Mouse (Mus musculus) lung, adult 2 months (tissue): Measurements from ENCODE around the gene Msgn1. TPM values are rescaled to one million over a fixed set of nuclear protein-coding genes. Genes with fewer than 3 reads are reported as not detected.

ENCODE experiments used
- DNase-seq: peaks from one replicate; pipeline ENCODE4 v3.0.0; 2022
- H3K4me1 ChIP-seq: fragments of 200-500 bp; 2 replicates; pipeline ENCODE4 v1.6.1; 2011; ENCODE audit warnings: low read length; ENCODE audit not compliant: control insufficient read depth, insufficient read depth
- H3K4me3 ChIP-seq: fragments of 200-500 bp; replicated peaks from 2 replicates; pipeline ENCODE3; 2011; ENCODE audit warnings: low read depth, mild to moderate bottlenecking, control low read depth, low read length; ENCODE audit errors: extremely low read depth
- CTCF ChIP-seq: fragments of 200-500 bp; IDR thresholded peaks from 2 replicates; pipeline ENCODE4 v1.5.1; 2011; ENCODE audit warnings: mild to moderate bottlenecking, low read length, control low read depth; ENCODE audit not compliant: insufficient read depth
- POLR2A ChIP-seq: fragments of 200-500 bp; IDR thresholded peaks from 2 replicates; pipeline ENCODE4 v1.6.1; 2011; ENCODE audit warnings: low read depth, mild to moderate bottlenecking, control low read depth, low read length, borderline replicate concordance; ENCODE audit errors: extremely low read depth
- WGBS: fragments of 180-500 bp; shearing (Covaris S2); methylation state at CpG from one replicate; pipeline ENCODE4 v1.1.7; 2018; 5-methylcytosine and 5-hydroxymethylcytosine counted together
- polyA plus RNA-seq: library from polyadenylated mRNA; depleted of rRNA; stranded (reverse); fragments of >200 nt; gene quantifications from 2 replicates; pipeline ENCODE4 v1.2.3, GENCODE M21; 2012; rRNA removed

Gene Msgn1
- not detected in 2 replicates for polyA plus RNA-seq

DNA sequence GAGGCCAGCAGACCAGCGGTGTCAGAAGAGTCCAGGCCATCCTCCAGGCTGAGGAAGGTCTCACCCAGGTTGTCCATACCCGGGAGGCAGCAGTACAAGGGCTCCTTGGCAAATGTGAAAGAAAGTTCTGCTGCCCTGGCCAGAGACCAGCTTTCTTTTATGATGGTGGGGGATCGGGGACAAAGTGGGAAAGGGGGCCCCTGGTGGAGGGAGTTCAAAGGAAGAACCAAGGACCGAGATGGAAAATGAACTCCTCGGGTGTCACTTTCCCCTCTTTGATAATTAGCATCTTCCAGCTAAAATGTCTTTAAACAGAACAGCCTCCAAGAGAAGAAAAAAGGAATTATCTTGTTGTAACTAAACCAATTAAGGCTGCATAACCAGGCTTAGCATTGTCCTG lies at the start of gene Msgn1:
Gene Msgn1, minus strand, starts transcription at position 101 of the 400 bp plus-strand sequence.
- TF ChIP-seq CTCF (no peak), POLR2A (no peak)
- no peak within 1 kb of the TSS for H3K4me3 ChIP-seq
- H3K4me1 ChIP-seq: no peaks in the 10 kb centered on the region
- DNase-seq: no peak
- WGBS: 54% methylated on average over 5 of the region's 5 CpGs

DNA sequence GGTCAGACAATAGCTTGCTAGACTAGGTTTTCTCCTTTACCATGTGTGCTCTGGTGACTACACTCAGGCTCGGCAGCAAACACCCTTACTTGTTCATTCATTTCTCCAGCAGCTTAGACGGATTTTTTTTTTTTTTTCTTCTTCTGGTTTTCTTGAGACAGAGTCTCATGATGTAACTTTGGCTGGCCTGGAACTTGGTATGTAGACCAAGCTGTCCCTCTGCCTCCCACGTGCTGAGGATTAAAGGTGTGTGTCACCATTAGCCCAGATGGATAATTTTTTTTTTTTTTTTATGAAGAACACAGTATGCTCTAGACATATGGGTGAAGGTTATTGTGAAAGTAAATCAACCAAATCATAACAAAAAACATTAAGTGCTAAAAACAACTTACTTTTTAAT lies 41.5 kb upstream of the Msgn1 start:
- H3K4me3 ChIP-seq: no peak overlapping the region
- TF ChIP-seq POLR2A: no peak
- TF ChIP-seq CTCF: no peak
- DNase-seq: no peak
- 84% methylated on average over 3 of the region's 3 CpGs for WGBS
- no peaks in the 10 kb centered on the region for H3K4me1 ChIP-seq

DNA sequence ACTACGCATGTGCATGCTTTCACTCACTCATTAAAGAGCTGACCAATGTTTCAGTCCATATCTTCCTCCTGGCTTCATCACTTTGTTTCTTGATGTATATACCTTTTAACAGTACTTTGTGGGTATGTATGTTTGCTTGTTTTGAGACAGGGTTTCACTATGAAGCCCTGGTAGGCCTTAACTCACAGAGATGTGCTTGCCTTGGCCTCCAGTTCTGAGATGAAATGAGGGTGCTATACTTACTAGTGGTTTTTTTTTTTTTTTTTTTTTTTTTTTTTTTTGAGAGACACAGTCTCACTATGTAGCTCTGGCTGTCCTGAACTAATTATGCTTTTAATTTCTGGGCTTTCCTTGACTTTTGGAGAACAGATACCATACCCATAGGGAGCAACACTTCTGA lies 38.7 kb upstream of the Msgn1 start:
- DNase-seq: no peak
- TF ChIP-seq CTCF (no peak), POLR2A (no peak)
- Histone ChIP-seq H3K4me3 (no peak overlapping the region), H3K4me1 (no peaks in the 10 kb centered on the region)
- WGBS: 88% methylated on average over 1 of the region's 1 CpGs

DNA sequence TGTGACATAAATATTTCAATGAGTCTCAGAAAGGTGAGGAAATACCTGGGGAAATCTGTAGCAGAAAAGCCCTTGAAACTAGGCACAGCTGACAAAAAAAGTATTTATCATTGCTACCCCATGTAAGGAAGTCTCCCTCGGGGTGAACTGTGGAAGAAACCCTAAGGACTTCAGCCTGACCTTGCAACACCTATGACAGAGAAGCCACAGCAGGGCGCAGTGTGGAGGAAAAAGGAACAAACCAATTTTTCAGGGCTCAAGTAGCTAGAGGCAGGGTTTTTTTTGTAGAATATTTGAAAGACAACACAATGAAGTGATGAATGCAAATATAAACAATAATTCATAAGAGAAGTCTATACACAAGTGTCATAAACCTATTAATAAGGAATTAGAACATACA lies 27.2 kb upstream of the Msgn1 start:
- DNase-seq: no peak
- H3K4me3 ChIP-seq: no peak overlapping the region
- WGBS: 53% methylated on average over 2 of the region's 2 CpGs
- TF ChIP-seq POLR2A (no peak), CTCF (no peak)
- no peaks in the 10 kb centered on the region for H3K4me1 ChIP-seq

DNA sequence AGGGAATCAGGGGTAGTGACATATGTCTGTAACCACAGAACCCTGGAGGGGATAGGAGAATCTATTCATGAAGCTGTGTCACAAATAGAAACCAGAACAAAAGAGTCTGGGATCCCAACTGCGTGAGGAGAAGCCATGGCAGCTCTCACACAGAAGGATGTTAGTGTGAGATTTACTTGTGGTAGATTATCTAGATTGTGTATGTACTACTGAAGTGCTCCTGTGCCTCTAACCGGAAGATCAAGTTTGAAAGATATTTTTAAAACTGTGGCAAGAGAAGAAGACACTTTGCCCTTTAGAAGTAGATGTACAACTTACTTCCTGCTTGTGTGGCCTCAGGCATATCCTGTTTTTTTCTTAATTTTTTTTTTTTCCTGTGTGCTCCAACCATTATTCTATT lies 21.5 kb upstream of the Msgn1 start:
- no peak for DNase-seq
- no peak for TF ChIP-seq POLR2A
- no peak for TF ChIP-seq CTCF
- WGBS: 46% methylated on average over 2 of the region's 2 CpGs
- Histone ChIP-seq H3K4me1 (no peaks in the 10 kb centered on the region; the same call in 1 of the 2 replicates), H3K4me3 (no peak overlapping the region)

DNA sequence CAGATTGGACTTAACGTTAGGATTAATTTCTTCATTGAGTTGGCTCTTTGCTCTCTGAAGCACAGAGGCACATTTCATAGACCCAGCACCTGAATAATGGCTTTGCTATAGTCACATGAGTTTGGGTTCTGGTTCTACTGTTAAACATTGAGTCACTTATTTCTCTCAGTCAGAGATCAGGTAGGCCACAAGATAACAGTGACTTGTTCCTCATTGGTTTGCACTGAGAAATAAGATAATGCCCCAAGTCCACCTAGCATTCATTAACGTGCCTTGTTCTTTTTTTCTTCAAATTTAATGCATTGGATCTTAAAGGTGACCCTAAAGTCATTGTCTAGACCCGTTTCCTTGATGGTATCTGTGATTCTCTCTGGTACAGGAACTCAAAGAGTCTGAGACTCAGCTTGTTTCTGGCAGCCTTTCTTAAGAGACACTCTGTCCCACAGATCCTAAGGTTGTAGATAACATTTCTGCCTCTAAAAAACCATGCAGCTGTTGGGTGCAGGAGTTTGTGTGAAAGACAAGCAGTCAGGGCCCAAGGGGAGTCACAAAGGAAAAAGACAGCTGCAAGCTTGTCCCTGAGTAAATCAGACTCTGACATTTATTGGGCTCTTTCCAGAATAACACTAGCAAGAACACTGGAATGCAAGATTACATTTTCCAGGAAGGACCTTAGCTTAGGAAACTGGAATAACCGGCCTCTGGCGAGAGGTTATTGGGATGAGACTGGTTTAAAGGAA lies 17.9 kb upstream of the Msgn1 start:
- no peak overlapping the region for H3K4me3 ChIP-seq
- 48% methylated on average over 5 of the region's 5 CpGs for WGBS
- no peak for DNase-seq
- H3K4me1 ChIP-seq: no peaks in the 10 kb centered on the region; the same call in 1 of the 2 replicates
- no peak for TF ChIP-seq POLR2A
- no peak for TF ChIP-seq CTCF

DNA sequence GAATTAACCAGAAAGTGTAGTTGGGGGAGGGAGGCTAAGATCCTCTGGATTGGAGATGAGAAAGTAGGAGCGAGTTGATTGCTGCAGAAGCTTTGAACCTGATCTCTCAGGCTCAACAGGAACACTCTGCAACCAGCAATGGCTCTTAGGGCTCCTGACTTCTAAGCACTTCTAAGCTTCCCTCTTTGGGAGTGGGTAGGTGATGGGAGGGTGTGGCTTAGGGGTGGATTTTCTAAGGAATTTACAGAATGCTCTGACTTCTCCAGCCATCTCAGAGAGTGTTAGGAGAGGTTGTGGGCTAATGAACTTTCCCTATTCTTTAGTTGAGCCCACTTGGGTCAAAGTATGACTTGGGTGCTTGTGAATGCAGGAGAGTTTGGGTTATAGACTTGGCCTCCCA lies 17.4 kb upstream of the Msgn1 start:
- no peak for TF ChIP-seq CTCF
- TF ChIP-seq POLR2A: no peak
- H3K4me1 ChIP-seq: no peaks in the 10 kb centered on the region; the same call in 1 of the 2 replicates
- WGBS: 53% methylated on average over 1 of the region's 1 CpGs
- no peak overlapping the region for H3K4me3 ChIP-seq
- DNase-seq: no peak

DNA sequence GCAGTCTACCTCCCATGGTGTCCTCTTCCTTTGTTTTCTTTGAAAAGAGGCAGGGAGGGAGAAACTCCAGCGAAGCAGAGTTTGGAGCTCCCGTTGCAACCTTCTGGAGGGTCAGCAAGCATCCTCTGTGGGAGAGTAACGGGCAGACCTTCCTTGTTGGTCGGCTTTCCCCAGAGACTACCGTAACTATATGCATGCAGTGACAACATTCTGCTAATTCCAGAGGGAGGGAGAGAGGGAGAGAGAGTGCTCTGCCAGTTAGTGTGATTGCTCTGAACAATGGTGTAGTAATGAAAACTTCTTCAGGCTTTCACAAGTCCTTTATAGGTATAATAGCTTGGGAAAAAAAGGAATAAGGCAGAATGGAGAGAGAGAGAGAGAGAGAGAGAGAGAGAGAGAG lies 15.9 kb upstream of the Msgn1 start:
- WGBS: 23% methylated on average over 5 of the region's 5 CpGs
- Histone ChIP-seq H3K4me3 (no peak overlapping the region), H3K4me1 (no peaks in the 10 kb centered on the region; the same call in 1 of the 2 replicates)
- no peak for TF ChIP-seq CTCF
- TF ChIP-seq POLR2A: no peak
- DNase-seq: no peak

DNA sequence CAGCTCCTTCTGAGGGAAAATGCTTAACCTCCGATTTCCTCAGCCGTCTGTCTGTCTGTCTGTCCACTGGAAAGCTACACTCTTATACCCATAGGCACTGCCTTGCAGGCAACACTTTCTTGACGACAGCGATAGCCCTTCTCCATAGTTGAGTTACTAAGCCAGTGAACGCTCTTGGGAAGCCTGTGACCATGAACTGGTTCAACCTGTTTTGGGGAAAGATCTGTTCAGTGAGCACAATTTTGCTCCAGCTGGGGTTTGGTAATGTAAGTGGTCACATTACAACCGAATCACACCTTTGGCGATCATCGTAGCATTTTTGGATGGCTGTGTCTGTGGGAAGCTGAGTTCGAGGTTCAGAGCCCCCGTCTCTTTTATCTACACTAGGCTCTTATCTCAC lies 14.3 kb upstream of the Msgn1 start:
- TF ChIP-seq CTCF: no peak
- H3K4me3 ChIP-seq: no peak overlapping the region
- no peak for DNase-seq
- 68% methylated on average over 10 of the region's 10 CpGs for WGBS
- no peaks in the 10 kb centered on the region; the same call in 1 of the 2 replicates for H3K4me1 ChIP-seq

DNA sequence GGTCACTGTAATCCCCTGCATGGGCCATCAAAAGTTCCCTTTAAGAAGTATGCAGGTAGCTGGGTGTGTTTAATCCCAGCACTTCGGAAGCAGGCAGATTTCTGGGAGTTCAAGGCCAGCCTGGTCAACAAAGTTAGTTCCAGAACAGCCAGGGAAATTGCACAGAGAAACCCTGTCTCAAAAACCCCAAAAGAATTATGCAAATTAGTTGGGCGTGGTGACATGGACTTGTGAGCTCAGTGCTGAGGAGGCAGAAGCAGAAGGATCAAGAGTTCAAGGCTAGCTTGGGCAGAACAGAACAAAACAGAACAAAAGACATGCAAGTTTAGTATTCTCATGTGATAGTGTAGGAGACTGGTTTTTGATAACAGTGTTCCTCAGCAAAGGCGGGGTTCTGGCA lies 13.8 kb upstream of the Msgn1 start:
- Histone ChIP-seq H3K4me1 (no peaks in the 10 kb centered on the region; the same call in 1 of the 2 replicates), H3K4me3 (no peak overlapping the region)
- TF ChIP-seq POLR2A (no peak), CTCF (no peak)
- no peak for DNase-seq
- WGBS: 72% methylated on average over 3 of the region's 3 CpGs
